Mouse (Mus musculus) heart, embryonic 11.5 days (tissue): ENCODE results near the gene Phldb1. TPM values are rescaled to one million over a fixed set of nuclear protein-coding genes. Genes with fewer than 3 reads are reported as not detected.
"Not testable (repeated sequence)": the region's sequence is repeated elsewhere in the genome, so short reads cannot be mapped to it uniquely, and the experiment has no call there.

Source experiments
- ATAC-seq: fragments of 200-750 bp; cut with Nextera tagmentation; replicated peaks from 2 replicates; pipeline ENCODE4 v1.8.0; 2017; ENCODE audit warnings: moderate library complexity; ENCODE audit not compliant: insufficient number of reproducible peaks, low FRiP score, low TSS enrichment
- H3K27ac ChIP-seq: fragments of 300-500 bp; sonication (generic); 2 replicates; pipeline ENCODE4 v1.5.1; 2014; ENCODE audit warnings: mild to moderate bottlenecking, low read depth, low read length
- H3K27me3 ChIP-seq: fragments of 300-500 bp; sonication (generic); 2 replicates; pipeline ENCODE4 v1.6.1; 2014; ENCODE audit warnings: mild to moderate bottlenecking, low read length, mixed read lengths; ENCODE audit not compliant: control insufficient read depth, insufficient read depth
- H3K36me3 ChIP-seq: fragments of 300-500 bp; sonication (generic); 2 replicates; pipeline ENCODE4 v1.6.1; 2014; ENCODE audit warnings: mild to moderate bottlenecking, low read length, moderate library complexity, mixed read lengths; ENCODE audit not compliant: control insufficient read depth, insufficient read depth
- H3K4me1 ChIP-seq: fragments of 300-500 bp; sonication (generic); 2 replicates; pipeline ENCODE4 v1.6.1; 2014; ENCODE audit warnings: low read length; ENCODE audit not compliant: control insufficient read depth, insufficient read depth
- H3K4me2 ChIP-seq: fragments of 300-500 bp; sonication (generic); 2 replicates; pipeline ENCODE4 v1.6.1; 2014; ENCODE audit warnings: mild to moderate bottlenecking, moderate library complexity
- H3K4me3 ChIP-seq: fragments of 300-500 bp; sonication (generic); 2 replicates; pipeline ENCODE4 v1.5.1; 2014; ENCODE audit warnings: low read depth, low read length
- H3K9ac ChIP-seq: fragments of 300-500 bp; sonication (generic); 2 replicates; pipeline ENCODE4 v1.6.1; 2014; ENCODE audit warnings: mild to moderate bottlenecking, low read depth, low read length, moderate library complexity
- H3K9me3 ChIP-seq: fragments of 300-500 bp; sonication (generic); replicated peaks from 2 replicates; pipeline ENCODE4 v1.6.1; 2016; ENCODE audit warnings: low read length; ENCODE audit not compliant: control insufficient read depth
- WGBS: fragments of 180-500 bp; shearing (Covaris S2); extraction: QIAGEN DNeasy Blood & Tissue Kit; methylation state at CpG from one replicate; pipeline ENCODE4 v1.1.7; 2014; ENCODE audit not compliant: insufficient replicate concordance; 5-methylcytosine and 5-hydroxymethylcytosine counted together
- polyA plus RNA-seq: library from polyadenylated mRNA; unstranded; fragments of >200 nt; fragmentation: Nextera tagmentation; extraction: Ambion mirVana; gene quantifications from 2 replicates; pipeline ENCODE4 v1.2.1, GENCODE M21; 2014

Phldb1 gene
- polyA plus RNA-seq = 23.6 and 24.2 TPM in 2 replicates

GRCm38 (mm10) chr9:44734524-44735494 is at the start of gene Phldb1:
TSS of gene Phldb1 (minus strand) at chr9:44735198.
- Histone ChIP-seq H3K27ac (peak within 1 kb of the TSS; percentile 54), H3K36me3 (no peaks in the 10 kb centered on the region), H3K4me3 (peak within 1 kb of the TSS; percentile 68), H3K4me1 (peaks cover 8% of the 10 kb centered on the region), H3K4me2 (peak within 1 kb of the TSS; percentile 98), H3K9ac (peak within 1 kb of the TSS; percentile 68), H3K27me3 (no peaks in the 10 kb centered on the region), H3K9me3 (no peaks in the 10 kb centered on the region)
- under 1% methylated on average over 43 of the region's 47 CpGs for WGBS
- peak; percentile 54 for ATAC-seq

DNA sequence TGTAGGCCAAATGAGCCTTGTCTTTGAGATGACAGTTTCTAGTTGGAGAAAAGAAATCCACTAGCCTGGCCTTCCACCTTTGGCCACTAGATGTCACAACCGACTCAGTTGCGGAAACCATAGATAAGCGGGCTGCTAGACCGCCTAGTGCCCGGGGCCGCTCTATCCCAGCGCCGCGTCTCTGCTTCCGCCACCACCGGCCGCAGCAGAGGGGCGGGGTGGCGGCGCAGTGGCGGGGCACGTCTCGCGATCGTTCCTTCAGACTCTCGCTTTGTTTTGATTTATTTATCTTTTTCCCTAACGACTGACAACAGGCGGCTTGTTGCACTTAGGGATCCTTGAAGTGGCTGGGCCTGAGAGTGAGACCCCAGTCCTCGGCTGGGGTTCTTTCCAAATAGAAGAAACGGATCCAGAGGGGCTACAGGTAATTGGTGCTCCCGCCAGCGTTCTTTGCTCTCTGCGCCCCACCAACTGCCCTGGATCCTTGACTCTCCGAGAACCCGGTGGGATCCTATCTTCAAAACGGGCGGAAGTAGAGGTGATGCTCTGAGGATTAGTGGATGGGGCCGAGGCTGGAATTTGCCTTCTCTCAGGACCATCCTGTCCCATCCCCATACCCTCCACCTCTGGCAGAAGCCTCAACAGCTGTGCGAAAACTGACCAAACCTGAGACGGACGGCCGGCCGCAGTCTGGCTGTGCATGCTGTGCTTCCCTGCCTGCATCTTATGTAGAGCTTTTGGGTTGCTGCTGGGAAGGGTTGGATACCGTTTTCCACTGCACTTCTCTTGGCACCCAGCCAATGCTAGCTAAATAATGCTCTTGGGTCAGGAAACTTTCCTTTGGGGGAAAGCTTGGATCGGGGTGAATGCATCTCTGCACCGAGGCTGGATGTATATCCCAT is 38.0 kb upstream of the Phldb1 start:
- Histone ChIP-seq H3K4me3 (peak overlapping the region; percentile 67), H3K4me1 (peaks cover 7% of the 10 kb centered on the region; the same call in 1 of the 2 replicates)
- under 1% methylated on average over 41 of the region's 41 CpGs for WGBS

DNA sequence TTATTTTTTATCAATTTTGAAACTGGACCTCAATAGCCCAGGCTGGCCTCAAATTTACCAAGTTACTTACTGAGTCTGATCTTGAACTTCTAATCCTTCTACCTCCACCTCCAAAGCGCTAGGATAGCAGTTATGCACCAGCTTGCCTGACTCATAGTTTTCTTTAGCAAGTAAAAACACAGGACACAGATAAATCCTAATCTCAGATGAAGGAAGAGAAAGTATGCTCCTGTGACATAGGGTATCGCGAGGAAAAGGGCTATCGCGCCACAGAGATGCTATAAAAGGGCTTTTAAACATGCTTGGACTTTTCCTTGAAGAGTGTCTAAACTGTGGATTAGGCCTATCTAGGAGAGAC is 37.4 kb upstream of the Phldb1 start:
- Histone ChIP-seq H3K9me3 (no peaks in the 10 kb centered on the region), H3K36me3 (no peaks in the 10 kb centered on the region; the same call in 1 of the 2 replicates), H3K4me2 (no peak overlapping the region), H3K27me3 (no peaks in the 10 kb centered on the region), H3K4me1 (peaks cover 7% of the 10 kb centered on the region; the same call in 1 of the 2 replicates), H3K27ac (no peak overlapping the region), H3K4me3 (no peak overlapping the region), H3K9ac (no peak overlapping the region)
- 17% methylated on average over 5 of the region's 5 CpGs for WGBS
- no peak for ATAC-seq

More for the DNA sequence above, 38.0 kb upstream of the Phldb1 start:
- Histone ChIP-seq H3K27me3 (no peaks in the 10 kb centered on the region), H3K9me3 (no peaks in the 10 kb centered on the region), H3K36me3 (no peaks in the 10 kb centered on the region; the same call in 1 of the 2 replicates), H3K4me2 (peak overlapping the region; percentile 91), H3K9ac (peak overlapping the region; percentile 88), H3K27ac (peak overlapping the region; percentile 75)
- ATAC-seq = peak; percentile 97

- H3K27me3 ChIP-seq = no peaks in the 10 kb centered on the region
- peaks cover 7% of the 10 kb centered on the region; the same call in 1 of the 2 replicates for H3K4me1 ChIP-seq
- H3K4me3 ChIP-seq = no peak overlapping the region
- no peak overlapping the region for H3K27ac ChIP-seq
- ATAC-seq = no peak
- 90% methylated on average over 5 of the region's 5 CpGs for WGBS
- H3K4me2 ChIP-seq = no peak overlapping the region
- H3K9me3 ChIP-seq = no peaks in the 10 kb centered on the region
- no peak overlapping the region for H3K9ac ChIP-seq
- no peaks in the 10 kb centered on the region; the same call in 1 of the 2 replicates for H3K36me3 ChIP-seq
Measured at GRCm38 (mm10) chr9:44771376-44771775, 36.4 kb upstream of the Phldb1 start.

- not testable (repeated sequence) for H3K36me3 ChIP-seq, H3K9me3 ChIP-seq, H3K4me1 ChIP-seq, H3K27me3 ChIP-seq, H3K9ac ChIP-seq, ATAC-seq
- Histone ChIP-seq H3K27ac (peak overlapping the region; percentile 91; the same call in 1 of the 2 replicates), H3K4me3 (peak overlapping the region; percentile 92), H3K4me2 (peak overlapping the region; percentile 39)
- 42% methylated on average over 7 of the region's 9 CpGs for WGBS
Measured at GRCm38 (mm10) chr9:44768029-44768394, 33.0 kb upstream of the Phldb1 start.

- under 1% methylated on average over 70 of the region's 82 CpGs for WGBS
- H3K4me3 ChIP-seq = peak within 1 kb of the TSS; percentile 92
- H3K9me3 ChIP-seq = no peaks in the 10 kb centered on the region
- peaks cover 11% of the 10 kb centered on the region; the same call in 1 of the 2 replicates for H3K4me1 ChIP-seq
- peak within 1 kb of the TSS; percentile 75 for H3K4me2 ChIP-seq
- no peaks in the 10 kb centered on the region for H3K36me3 ChIP-seq
- no peaks in the 10 kb centered on the region for H3K27me3 ChIP-seq
- ATAC-seq = peak; percentile 86
- peak within 1 kb of the TSS; percentile 91 for H3K27ac ChIP-seq
- H3K9ac ChIP-seq = peak within 1 kb of the TSS; percentile 81
Measured at GRCm38 (mm10) chr9:44767101-44768028, 32.4 kb upstream of the Phldb1 start, which contains the start of the genes Arcn1 and Ift46. TSS of gene Arcn1 (minus strand) at chr9:44767845. TSS of gene Ift46 (plus strand) at chr9:44767908.

DNA sequence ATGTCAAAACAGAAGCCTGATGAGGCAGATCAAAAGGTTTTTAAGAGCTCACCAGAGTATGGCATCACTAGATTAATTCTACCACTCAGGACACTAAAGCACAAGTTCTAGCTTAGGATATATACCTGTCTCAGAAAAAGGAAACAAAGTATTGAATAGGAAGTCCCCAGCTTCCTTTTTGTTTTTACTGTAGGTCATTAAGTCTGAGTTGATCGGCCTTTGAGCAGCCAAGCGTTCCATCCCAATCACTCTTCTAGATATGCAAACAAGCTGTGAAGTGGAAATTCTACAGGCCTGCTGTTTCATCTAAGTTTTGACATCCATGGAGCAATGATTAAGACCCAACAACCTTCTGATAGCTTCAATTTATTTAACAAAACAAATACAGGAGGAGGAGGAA is 25.9 kb upstream of the Phldb1 start:
- no peak overlapping the region for H3K27ac ChIP-seq
- 59% methylated on average over 2 of the region's 2 CpGs for WGBS
- H3K36me3 ChIP-seq = peaks cover 13% of the 10 kb centered on the region
- no peak overlapping the region for H3K9ac ChIP-seq
- ATAC-seq = no peak
- no peaks in the 10 kb centered on the region for H3K27me3 ChIP-seq
- H3K4me1 ChIP-seq = peaks cover 13% of the 10 kb centered on the region; the same call in 1 of the 2 replicates
- H3K4me2 ChIP-seq = no peak overlapping the region
- H3K9me3 ChIP-seq = no peaks in the 10 kb centered on the region
- H3K4me3 ChIP-seq = no peak overlapping the region
